Mouse (Mus musculus): Measurements from ENCODE around the gene Lage3.

DNA sequence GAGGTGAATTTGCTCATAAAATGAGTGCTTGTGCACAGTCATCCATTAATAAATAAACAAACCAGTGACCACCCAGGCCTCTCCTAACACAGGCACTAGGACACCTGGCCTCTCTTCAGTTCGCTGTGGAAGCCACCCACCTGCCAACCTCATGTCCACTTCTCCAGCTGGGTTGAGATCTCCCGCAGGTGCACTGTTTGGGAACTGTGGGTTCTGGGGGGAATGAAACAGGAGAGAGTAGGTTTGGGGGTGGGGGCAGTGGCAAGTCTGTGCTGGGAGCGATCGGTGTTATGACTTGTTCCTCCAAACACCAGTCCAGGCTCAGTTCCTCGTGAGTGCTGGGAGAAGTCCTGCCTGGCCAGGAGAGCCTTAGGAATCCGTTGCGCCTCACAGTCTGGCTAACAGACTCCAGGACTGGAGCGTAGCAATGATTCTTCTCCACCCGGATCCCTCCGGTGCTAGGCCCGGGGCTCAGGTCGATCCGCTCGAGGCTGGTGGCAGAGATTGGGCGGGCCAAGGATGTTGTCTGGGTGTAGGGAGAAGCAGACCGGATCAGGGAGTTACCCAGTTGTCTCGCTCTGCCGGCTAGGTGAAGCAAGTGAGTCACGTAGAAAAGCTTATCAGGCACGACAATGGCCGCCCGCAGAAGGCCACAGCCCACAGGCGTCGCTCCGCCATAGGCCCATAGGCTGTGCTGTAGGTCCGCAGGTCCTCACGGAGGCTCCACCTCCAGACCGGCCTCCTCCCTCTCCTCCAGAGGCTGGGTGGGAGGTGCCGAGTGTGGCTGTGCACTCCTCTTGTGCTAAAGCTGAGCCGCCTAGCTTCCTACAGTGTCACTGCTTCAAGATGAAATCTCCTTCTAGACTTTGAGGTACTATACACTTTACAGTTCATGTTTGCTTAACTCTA is 39.4 kb upstream of the Lage3 start, which contains the start of the genes Fam3a and Ikbkg:
- no peak for TF ChIP-seq POU5F1 (IDR thresholded peaks at IDR 0.05; ENCODE audit: borderline replicate concordance, low read length)
- no peak for TF ChIP-seq CTCF (conservative IDR thresholded peaks at IDR 0.05; ENCODE audit: low read length)
